Mouse (Mus musculus): ENCODE measurements around the gene Tmem248. TPM values are rescaled to one million over a fixed set of nuclear protein-coding genes. Genes with fewer than 3 reads are reported as not detected.

The Tmem248 gene
- 29.2 and 30.9 TPM in 2 replicates for polyA plus RNA-seq (2012; rRNA removed)

DNA sequence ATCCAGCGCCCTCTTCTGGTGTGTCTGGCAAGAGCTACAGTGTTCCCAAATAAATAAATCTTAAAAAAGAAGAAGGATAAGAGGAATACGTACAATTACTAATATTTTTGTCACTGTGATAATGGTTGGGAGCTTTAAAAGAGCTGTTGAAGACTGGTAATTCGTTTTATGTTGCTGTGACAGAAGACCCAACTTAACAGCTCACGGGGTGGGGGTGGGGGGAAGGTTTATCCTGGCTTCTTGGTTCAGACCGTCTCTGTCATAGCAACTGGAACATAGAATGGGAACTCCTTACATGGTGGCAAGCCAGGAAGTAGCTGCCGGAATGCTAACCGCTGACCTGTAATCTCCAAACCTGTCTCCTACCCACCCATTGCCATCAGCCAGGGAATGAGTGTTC is at the start of gene Tmem248:
Tmem248 (plus strand) TSS at position 301 of the 400 bp plus-strand sequence.
- H3K27ac ChIP-seq (ENCODE audit: insufficient read depth, low read depth, low read length): no peak within 1 kb of the TSS
- no peak for TF ChIP-seq POLR2A (IDR thresholded peaks at IDR 0.05; ENCODE audit: low read depth, low read length)
- TF ChIP-seq CTCF (conservative IDR thresholded peaks at IDR 0.05; ENCODE audit: insufficient read depth, insufficient read length, low read depth, low read length): no peak
- no peak within 1 kb of the TSS for H3K4me3 ChIP-seq (ENCODE audit: insufficient read depth, low read depth, low read length)
- H3K27me3 ChIP-seq (replicated peaks; ENCODE audit: control insufficient read depth, insufficient read depth, low read length): no peaks in the 10 kb centered on the region
- H3K4me1 ChIP-seq (ENCODE audit: control insufficient read depth, insufficient read depth, low read length): 0 out of 2 replicates have a peak, but pooled peaks cover 6% of the 10 kb centered on the region
- WGBS: 84% methylated on average over 7 of the region's 7 CpGs
- H3K36me3 ChIP-seq (ENCODE audit: control insufficient read depth, insufficient read depth, low read length): no peaks in the 10 kb centered on the region
- no peak for DNase-seq

DNA sequence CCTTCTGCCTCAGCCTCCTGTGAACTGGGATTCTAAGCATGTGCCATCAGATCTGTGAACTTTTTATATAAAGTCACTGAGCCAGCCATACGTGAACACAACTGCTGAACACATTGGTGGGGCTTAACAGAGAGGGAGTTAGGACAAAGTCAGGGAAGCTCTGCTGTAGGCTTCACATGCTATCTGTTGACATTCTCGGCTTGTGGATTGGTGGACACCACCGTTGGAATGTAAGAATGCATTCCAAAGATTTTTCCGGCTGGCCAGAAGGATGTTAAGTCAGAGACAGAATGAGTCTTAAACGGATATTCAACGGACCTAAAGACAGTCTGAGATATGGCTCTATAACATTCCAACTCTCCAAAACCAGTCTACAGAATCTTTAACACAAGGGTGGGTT is 47.8 kb upstream of the Tmem248 start:
- peaks cover 9% of the 10 kb centered on the region for H3K4me1 ChIP-seq (ENCODE audit: control insufficient read depth, insufficient read depth, low read length)
- WGBS: 23% methylated on average over 6 of the region's 6 CpGs
- no peaks in the 10 kb centered on the region for H3K36me3 ChIP-seq (ENCODE audit: control insufficient read depth, insufficient read depth, low read length)
- H3K27me3 ChIP-seq (replicated peaks; ENCODE audit: control insufficient read depth, insufficient read depth, low read length): no peaks in the 10 kb centered on the region
- H3K4me3 ChIP-seq (ENCODE audit: insufficient read depth, low read depth, low read length): no peak overlapping the region
- peak; percentile 52 for DNase-seq
- H3K27ac ChIP-seq (ENCODE audit: insufficient read depth, low read depth, low read length): peak overlapping the region; percentile 54
- no peak for TF ChIP-seq CTCF (conservative IDR thresholded peaks at IDR 0.05; ENCODE audit: insufficient read depth, insufficient read length, low read depth, low read length)
- TF ChIP-seq POLR2A (IDR thresholded peaks at IDR 0.05; ENCODE audit: low read depth, low read length): no peak

DNA sequence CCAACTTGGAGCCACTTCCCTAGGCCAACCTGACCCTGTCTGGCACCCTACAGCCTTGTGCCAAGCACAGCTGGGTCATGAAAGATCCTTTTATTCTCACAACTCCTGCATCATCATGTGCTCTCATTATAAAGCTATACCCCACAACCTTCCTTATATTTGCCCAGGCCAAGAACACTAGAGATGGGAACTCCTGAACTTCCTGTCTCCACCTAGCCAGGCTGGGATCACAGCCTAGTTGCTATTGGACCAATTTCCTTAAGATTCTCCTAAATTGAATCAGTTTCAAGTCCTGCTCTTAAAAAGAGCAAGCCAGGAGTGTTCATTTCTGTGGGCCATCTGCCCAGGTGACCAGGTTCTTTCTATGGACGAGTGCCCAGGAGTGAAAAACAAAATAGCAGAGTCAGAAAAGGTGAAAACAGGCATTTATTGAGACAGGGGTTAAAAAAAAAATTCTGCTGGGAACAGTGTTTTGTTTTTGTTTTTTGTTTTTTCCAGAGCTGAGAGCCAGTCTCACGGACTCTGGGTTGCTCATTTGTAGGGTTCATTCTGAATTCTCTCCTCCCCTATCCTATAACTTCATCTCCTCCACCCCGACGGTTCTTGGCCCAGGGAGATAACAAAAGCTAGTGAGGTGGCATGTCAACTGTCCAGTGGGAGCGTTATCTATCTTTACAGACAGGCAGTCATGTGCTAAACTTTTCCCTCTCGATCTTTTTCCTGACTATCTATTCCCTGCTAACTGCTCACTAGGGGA is 46.0 kb upstream of the Tmem248 start:
- Histone ChIP-seq H3K4me3 (ENCODE audit: insufficient read depth, low read depth, low read length) (peak overlapping the region; percentile 69), H3K27ac (ENCODE audit: insufficient read depth, low read depth, low read length) (peak overlapping the region; percentile 84), H3K36me3 (ENCODE audit: control insufficient read depth, insufficient read depth, low read length) (no peaks in the 10 kb centered on the region), H3K27me3 (replicated peaks; ENCODE audit: control insufficient read depth, insufficient read depth, low read length) (no peaks in the 10 kb centered on the region), H3K4me1 (ENCODE audit: control insufficient read depth, insufficient read depth, low read length) (peaks cover 12% of the 10 kb centered on the region)
- DNase-seq: peak; percentile 39
- WGBS: 5% methylated on average over 6 of the region's 6 CpGs
- TF ChIP-seq CTCF (conservative IDR thresholded peaks at IDR 0.05; ENCODE audit: insufficient read depth, insufficient read length, low read depth, low read length): no peak
- TF ChIP-seq POLR2A (IDR thresholded peaks at IDR 0.05; ENCODE audit: low read depth, low read length): no peak

DNA sequence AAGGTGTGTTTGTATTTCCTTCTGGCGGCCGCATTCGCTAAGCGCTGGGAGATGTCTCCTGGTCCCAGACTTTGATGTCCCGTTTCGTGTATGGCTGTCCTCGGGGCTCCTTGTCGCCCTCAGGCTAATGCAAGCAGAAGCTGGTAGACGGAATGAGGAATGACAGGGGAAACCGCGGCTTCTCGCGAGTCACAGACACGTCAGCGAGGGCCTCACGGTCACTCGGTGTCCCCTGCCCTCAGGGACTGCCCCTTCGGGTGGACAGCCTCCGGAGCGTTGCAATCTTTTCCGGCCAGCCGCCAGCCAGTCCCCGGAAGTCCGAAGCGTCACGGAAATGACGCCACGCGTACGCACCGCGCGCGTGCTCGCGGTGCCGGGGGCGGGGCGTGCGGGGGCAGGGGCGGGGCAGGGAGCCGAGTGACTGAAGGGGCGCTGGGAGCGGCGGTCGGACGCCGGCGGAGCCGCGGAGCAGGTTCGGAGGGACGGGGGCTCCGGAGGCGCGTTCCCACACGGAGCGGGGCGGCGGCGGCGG is 45.4 kb upstream of the Tmem248 start, which contains the start of gene Rabgef1:
Rabgef1 (plus strand) TSS at position 376 of the 532 bp plus-strand sequence.
- H3K27ac ChIP-seq (ENCODE audit: insufficient read depth, low read depth, low read length): peak within 1 kb of the TSS; percentile 84
- WGBS: under 1% methylated on average over 56 of the region's 62 CpGs

DNA sequence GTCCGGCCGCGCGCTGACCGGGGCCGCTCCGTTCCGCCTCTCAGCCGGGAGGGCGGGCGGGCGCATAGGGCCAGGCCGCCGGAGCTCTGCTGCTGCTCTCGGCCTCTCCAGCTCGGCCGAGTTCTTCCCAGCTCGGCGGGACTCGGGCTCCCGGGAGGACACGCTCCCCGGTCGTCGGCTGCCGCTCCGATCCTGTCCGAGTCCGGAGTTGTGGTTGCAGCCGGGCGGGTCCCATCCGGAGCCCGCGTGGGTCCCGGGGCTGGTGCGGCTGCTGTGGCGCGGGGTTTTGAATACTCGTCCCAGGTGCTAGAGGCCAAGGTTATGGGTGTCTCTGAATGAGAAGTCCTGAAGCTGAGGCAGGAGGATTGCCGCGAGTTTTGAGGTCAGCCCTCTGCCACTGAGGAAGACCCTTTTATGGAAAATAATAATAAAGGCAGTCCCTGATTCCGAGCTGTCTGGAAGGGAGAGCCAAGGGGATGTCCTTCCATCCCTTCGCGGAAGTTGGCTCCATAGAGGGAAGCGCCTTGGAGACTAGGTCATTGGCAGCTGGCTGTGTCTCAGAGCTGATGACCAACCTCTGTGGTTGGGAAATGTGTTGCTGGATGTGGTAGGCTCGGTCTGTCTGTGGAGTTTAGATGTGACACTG is 44.8 kb upstream of the Tmem248 start:
- Histone ChIP-seq H3K27me3 (replicated peaks; ENCODE audit: control insufficient read depth, insufficient read depth, low read length) (no peaks in the 10 kb centered on the region), H3K36me3 (ENCODE audit: control insufficient read depth, insufficient read depth, low read length) (no peaks in the 10 kb centered on the region), H3K27ac (ENCODE audit: insufficient read depth, low read depth, low read length) (peak overlapping the region; percentile 62), H3K4me1 (ENCODE audit: control insufficient read depth, insufficient read depth, low read length) (peaks cover 12% of the 10 kb centered on the region), H3K4me3 (ENCODE audit: insufficient read depth, low read depth, low read length) (peak overlapping the region; percentile 69)
- TF ChIP-seq CTCF (conservative IDR thresholded peaks at IDR 0.05; ENCODE audit: insufficient read depth, insufficient read length, low read depth, low read length) (no peak), POLR2A (IDR thresholded peaks at IDR 0.05; ENCODE audit: low read depth, low read length) (no peak)
- under 1% methylated on average over 45 of the region's 46 CpGs for WGBS
- DNase-seq: peak; percentile 66

More for the DNA sequence above, 45.4 kb upstream of the Tmem248 start, which contains the start of gene Rabgef1:
- peak; percentile 97 for TF ChIP-seq POLR2A (IDR thresholded peaks at IDR 0.05; ENCODE audit: low read depth, low read length)
- TF ChIP-seq CTCF (conservative IDR thresholded peaks at IDR 0.05; ENCODE audit: insufficient read depth, insufficient read length, low read depth, low read length): no peak
- peak within 1 kb of the TSS; percentile 69 for H3K4me3 ChIP-seq (ENCODE audit: insufficient read depth, low read depth, low read length)
- DNase-seq: peak; percentile 97
- H3K27me3 ChIP-seq (replicated peaks; ENCODE audit: control insufficient read depth, insufficient read depth, low read length): no peaks in the 10 kb centered on the region
- no peaks in the 10 kb centered on the region for H3K36me3 ChIP-seq (ENCODE audit: control insufficient read depth, insufficient read depth, low read length)
- peaks cover 12% of the 10 kb centered on the region for H3K4me1 ChIP-seq (ENCODE audit: control insufficient read depth, insufficient read depth, low read length)

DNA sequence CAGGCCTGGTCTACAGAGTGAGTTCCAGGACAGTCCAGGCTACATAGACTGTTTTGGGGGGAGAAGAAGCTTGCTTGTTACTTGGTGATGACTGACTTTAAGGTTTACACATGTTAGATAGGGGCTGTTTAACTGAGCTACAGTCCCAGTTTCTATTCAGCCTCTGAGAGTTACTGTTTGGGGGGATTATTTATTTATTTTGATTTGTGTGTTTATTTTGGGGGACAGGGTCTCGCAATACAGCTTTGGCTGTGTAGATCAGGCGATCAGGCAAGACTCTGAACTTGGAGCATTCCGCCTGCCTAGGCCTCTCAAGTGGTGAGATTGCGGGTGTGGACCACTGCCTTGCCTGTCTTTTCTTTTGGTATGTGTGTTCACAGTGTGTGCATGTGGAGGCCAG is 43.9 kb upstream of the Tmem248 start:
- Histone ChIP-seq H3K4me3 (ENCODE audit: insufficient read depth, low read depth, low read length) (0 out of 2 replicates have a peak overlapping the region, but pooled peaks have one; percentile 69), H3K27ac (ENCODE audit: insufficient read depth, low read depth, low read length) (no peak overlapping the region), H3K36me3 (ENCODE audit: control insufficient read depth, insufficient read depth, low read length) (no peaks in the 10 kb centered on the region), H3K27me3 (replicated peaks; ENCODE audit: control insufficient read depth, insufficient read depth, low read length) (no peaks in the 10 kb centered on the region), H3K4me1 (ENCODE audit: control insufficient read depth, insufficient read depth, low read length) (peaks cover 15% of the 10 kb centered on the region)
- TF ChIP-seq POLR2A (IDR thresholded peaks at IDR 0.05; ENCODE audit: low read depth, low read length) (no peak), CTCF (conservative IDR thresholded peaks at IDR 0.05; ENCODE audit: insufficient read depth, insufficient read length, low read depth, low read length) (no peak)
- no peak for DNase-seq
- 90% methylated on average over 4 of the region's 4 CpGs for WGBS

DNA sequence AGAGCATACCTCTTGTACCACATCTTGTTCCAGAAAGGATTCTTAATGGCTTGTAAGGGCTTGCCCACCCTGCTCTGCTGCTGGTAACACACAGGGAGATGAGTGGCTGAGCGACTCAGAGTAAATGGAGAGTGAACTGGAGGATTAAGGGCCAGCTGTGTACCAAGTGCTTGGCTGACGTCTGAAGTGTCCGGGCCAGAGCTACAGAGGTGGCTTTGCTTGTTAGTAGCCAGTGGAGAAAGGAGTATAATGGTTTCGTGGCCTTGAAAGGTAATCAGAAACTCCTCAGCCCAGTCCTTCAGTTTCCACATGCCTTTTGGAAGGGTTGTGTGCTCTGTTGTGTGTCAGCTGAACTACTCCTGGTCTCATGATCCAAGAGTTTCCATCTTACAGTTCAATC is 39.0 kb upstream of the Tmem248 start:
- DNase-seq: no peak
- no peak overlapping the region for H3K4me3 ChIP-seq (ENCODE audit: insufficient read depth, low read depth, low read length)
- no peaks in the 10 kb centered on the region for H3K36me3 ChIP-seq (ENCODE audit: control insufficient read depth, insufficient read depth, low read length)
- no peaks in the 10 kb centered on the region for H3K27me3 ChIP-seq (replicated peaks; ENCODE audit: control insufficient read depth, insufficient read depth, low read length)
- H3K4me1 ChIP-seq (ENCODE audit: control insufficient read depth, insufficient read depth, low read length): peaks cover 8% of the 10 kb centered on the region; the same call in 1 of the 2 replicates
- WGBS: 52% methylated on average over 4 of the region's 4 CpGs
- no peak for TF ChIP-seq CTCF (conservative IDR thresholded peaks at IDR 0.05; ENCODE audit: insufficient read depth, insufficient read length, low read depth, low read length)
- no peak for TF ChIP-seq POLR2A (IDR thresholded peaks at IDR 0.05; ENCODE audit: low read depth, low read length)
- H3K27ac ChIP-seq (ENCODE audit: insufficient read depth, low read depth, low read length): peak overlapping the region; percentile 4
